Mouse (Mus musculus) ES-Bruce4 (cell line): ENCODE results near the gene Anks3. TPM values are rescaled to one million over a fixed set of nuclear protein-coding genes. Genes with fewer than 3 reads are reported as not detected.

ENCODE experiments used
- H3K27ac ChIP-seq: 2 replicates; pipeline ENCODE4 v1.5.1; 2012; ENCODE audit warnings: low read length, inconsistent platforms; ENCODE audit not compliant: insufficient read depth
- H3K27me3 ChIP-seq: 2 replicates; pipeline ENCODE4 v1.6.1; 2012; ENCODE audit warnings: mild to moderate bottlenecking, low read length, inconsistent platforms; ENCODE audit not compliant: control insufficient read depth, poor library complexity, insufficient read depth, severe bottlenecking
- H3K36me3 ChIP-seq: 2 replicates; pipeline ENCODE4 v1.6.1; 2012; ENCODE audit warnings: inconsistent platforms, mild to moderate bottlenecking, low read length, moderate library complexity; ENCODE audit not compliant: control insufficient read depth, poor library complexity, insufficient read depth, severe bottlenecking
- H3K4me1 ChIP-seq: one replicate; pipeline ENCODE4 v1.8.1; 2011; ENCODE audit warnings: low read length; ENCODE audit not compliant: control insufficient read depth, insufficient read depth
- H3K4me3 ChIP-seq: 2 replicates; pipeline ENCODE4 v1.5.1; 2011; ENCODE audit warnings: low read depth, mild to moderate bottlenecking, low read length
- H3K9ac ChIP-seq: 2 replicates; pipeline ENCODE4 v1.6.1; 2012; ENCODE audit warnings: low read depth, mild to moderate bottlenecking, inconsistent platforms; ENCODE audit not compliant: poor library complexity, severe bottlenecking
- H3K9me3 ChIP-seq: replicated peaks from 2 replicates; pipeline ENCODE4 v1.6.1; 2012; ENCODE audit warnings: mild to moderate bottlenecking, low read length, inconsistent platforms; ENCODE audit not compliant: control insufficient read depth, poor library complexity, insufficient read depth, severe bottlenecking
- CTCF ChIP-seq: IDR thresholded peaks from one replicate; pipeline ENCODE4 v1.8.1; 2011; ENCODE audit warnings: low read depth, low read length
- EP300 ChIP-seq: IDR thresholded peaks from 2 replicates; pipeline ENCODE4 v1.6.1; 2011; ENCODE audit warnings: low read depth, low read length; ENCODE audit not compliant: insufficient read depth
- POLR2A ChIP-seq: IDR thresholded peaks from one replicate; pipeline ENCODE4 v1.8.1; 2011; ENCODE audit warnings: low read length; ENCODE audit not compliant: insufficient read depth
- polyA plus RNA-seq: library from polyadenylated mRNA; stranded (reverse); fragments of >200 nt; gene quantifications from 2 replicates; pipeline ENCODE4 v1.2.4, GENCODE M21; 2011; ENCODE audit warnings: low read depth; ENCODE audit not compliant: missing spikeins, insufficient read depth, insufficient read length

Anks3 gene
- polyA plus RNA-seq, 1 experiment, result 28.4 TPM

DNA sequence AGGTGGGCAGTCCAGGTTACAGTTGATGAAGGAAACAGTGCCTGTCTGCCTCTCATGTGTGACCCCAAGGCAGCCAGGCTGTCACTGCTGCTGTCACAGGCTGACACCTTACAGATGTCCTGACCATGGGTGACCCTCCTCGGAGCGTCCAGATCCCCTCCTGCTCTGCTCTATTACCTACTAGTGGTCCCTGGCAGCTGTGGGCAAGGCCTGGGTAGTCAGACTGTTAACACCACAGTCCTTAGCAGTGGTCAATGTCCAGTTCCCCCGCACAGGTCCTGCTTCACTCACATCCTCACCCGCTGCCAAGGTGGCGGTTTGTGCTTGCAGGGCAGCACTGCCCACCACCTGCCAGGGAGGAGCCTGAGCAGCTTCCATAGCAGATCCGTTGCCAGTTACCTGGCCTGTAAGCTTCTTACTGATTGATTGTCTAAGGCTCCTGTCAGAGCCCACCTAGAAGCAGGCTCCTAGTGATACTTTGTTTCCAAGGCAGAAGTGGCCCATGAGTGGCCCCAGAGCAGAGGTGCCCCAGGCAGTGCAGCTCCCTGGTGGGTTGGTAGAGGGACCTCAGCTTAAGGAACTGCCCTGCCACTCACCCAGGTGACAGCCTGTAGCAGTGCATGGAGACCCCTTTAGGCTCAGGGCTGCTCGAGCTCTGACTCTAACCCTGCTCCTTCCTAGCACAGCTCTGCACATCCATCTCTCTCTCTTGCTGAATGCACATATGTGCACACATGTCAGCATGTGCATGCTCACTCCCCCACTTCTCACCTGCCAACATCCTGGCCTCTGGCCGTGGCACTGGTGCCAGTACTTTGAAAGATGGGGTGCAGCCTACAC lies 26.4 kb downstream of the Anks3 start:
- Histone ChIP-seq H3K9me3 (no peaks in the 10 kb centered on the region), H3K9ac (no peak overlapping the region), H3K36me3 (0 out of 2 replicates have a peak, but pooled peaks cover 2% of the 10 kb centered on the region), H3K4me3 (no peak overlapping the region), H3K4me1 (no peaks in the 10 kb centered on the region), H3K27me3 (no peaks in the 10 kb centered on the region), H3K27ac (no peak overlapping the region)
- TF ChIP-seq CTCF (no peak), POLR2A (no peak), EP300 (no peak)

DNA sequence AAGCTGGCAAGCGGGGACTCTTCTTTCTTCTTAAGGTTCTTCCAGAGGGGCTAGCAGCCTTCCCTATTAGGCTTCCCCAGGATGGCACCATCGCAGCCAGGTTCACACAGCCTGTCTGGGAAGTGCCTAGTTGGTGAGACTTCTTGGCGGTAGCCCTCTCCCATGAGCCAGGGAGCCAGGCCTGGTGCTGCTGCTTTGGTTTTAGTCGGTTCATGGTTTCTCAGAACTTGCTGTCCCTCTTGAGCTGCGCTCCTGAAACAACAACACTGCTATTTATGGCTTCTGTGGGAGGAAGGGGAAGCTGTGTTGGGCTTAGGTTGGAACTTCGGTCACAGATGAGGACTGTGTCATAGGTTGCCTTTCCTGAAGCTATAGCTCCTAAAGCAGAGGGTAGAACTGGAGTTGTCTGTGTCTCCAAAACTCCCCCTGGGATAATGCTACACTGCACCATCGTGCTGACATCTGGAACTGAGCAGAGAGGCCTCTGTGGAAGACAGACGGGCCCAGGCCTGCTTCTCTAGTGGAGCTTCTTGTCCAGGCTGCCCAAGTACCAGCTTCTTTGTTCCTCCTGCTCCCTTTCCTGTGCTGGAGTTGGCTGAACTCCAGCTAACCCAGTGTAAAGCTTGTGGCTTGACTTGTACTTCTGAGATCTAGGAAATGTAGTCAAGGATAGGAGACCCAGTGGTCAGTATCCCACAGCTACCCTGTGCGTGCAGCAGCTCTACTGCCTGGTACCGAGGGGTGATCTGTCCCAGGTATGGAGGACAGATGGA lies 27.9 kb downstream of the Anks3 start:
- Histone ChIP-seq H3K27ac (no peak overlapping the region), H3K36me3 (no peaks in the 10 kb centered on the region)

GRCm38 (mm10) chr16:4935430-4935829 lies 28.6 kb downstream of the Anks3 start:
- Histone ChIP-seq H3K27me3 (no peaks in the 10 kb centered on the region), H3K27ac (no peak overlapping the region), H3K4me3 (no peak overlapping the region), H3K4me1 (no peaks in the 10 kb centered on the region), H3K9me3 (no peaks in the 10 kb centered on the region), H3K36me3 (no peaks in the 10 kb centered on the region), H3K9ac (no peak overlapping the region)
- TF ChIP-seq EP300 (no peak), CTCF (no peak), POLR2A (no peak)

More for the DNA sequence above, 27.9 kb downstream of the Anks3 start:
- Histone ChIP-seq H3K9ac (no peak overlapping the region), H3K27me3 (no peaks in the 10 kb centered on the region), H3K4me3 (no peak overlapping the region), H3K4me1 (no peaks in the 10 kb centered on the region), H3K9me3 (no peaks in the 10 kb centered on the region)
- TF ChIP-seq CTCF (no peak), POLR2A (no peak), EP300 (no peak)

DNA sequence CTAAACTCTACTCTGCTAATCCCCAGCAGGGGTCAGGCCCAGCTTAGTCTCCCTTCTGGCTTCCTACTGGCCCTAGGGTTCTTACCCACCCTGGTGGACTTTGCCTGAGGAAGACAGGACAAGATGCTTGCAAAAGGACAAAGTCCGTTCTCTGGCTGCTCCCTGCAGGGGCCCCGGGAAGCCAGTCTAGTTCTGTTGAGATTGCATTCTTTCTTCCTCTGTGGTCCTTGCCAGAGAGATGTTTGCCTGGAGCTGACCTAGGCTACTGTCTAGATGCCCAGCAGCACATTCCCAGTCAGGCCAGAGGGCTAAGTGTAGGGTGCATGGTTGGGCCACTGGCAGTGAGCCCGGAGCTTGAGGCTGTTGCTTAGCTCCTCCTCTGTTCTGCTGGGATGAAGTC lies 31.6 kb downstream of the Anks3 start:
- no peaks in the 10 kb centered on the region for H3K36me3 ChIP-seq
- H3K4me3 ChIP-seq, result no peak overlapping the region
- TF ChIP-seq EP300 (no peak), CTCF (no peak), POLR2A (no peak)
- H3K9me3 ChIP-seq, result no peaks in the 10 kb centered on the region
- H3K9ac ChIP-seq, result no peak overlapping the region
- no peak overlapping the region for H3K27ac ChIP-seq
- H3K4me1 ChIP-seq, result no peaks in the 10 kb centered on the region
- H3K27me3 ChIP-seq, result no peaks in the 10 kb centered on the region

GRCm38 (mm10) chr16:4928474-4928873 lies 35.5 kb downstream of the Anks3 start:
- H3K4me1 ChIP-seq, result no peaks in the 10 kb centered on the region
- no peaks in the 10 kb centered on the region for H3K9me3 ChIP-seq
- no peaks in the 10 kb centered on the region for H3K36me3 ChIP-seq
- TF ChIP-seq CTCF, result no peak
- no peak for TF ChIP-seq POLR2A
- no peak for TF ChIP-seq EP300
- no peak overlapping the region for H3K27ac ChIP-seq
- H3K27me3 ChIP-seq, result no peaks in the 10 kb centered on the region
- no peak overlapping the region for H3K4me3 ChIP-seq
- no peak overlapping the region for H3K9ac ChIP-seq

DNA sequence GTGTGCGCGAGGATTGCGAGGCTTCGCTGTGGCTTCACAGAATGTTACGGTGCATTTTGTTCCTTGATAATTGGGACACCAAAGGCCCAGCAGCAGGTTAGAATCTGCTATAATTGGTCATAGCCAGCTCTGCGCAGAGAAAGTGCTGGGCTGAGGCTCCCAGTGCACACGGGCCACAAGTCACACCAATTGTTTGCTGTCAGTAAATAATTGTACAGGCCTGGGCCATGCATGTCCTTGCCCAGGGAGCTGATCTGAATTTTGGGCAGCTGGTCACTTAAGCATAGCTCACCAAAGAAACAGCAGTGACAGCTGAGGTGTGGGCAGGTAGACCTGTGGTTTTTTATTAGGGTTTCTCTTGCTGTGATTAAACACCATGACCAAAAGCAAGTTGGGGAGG lies 36.0 kb downstream of the Anks3 start:
- no peak overlapping the region for H3K4me3 ChIP-seq
- no peaks in the 10 kb centered on the region for H3K36me3 ChIP-seq
- H3K4me1 ChIP-seq, result no peaks in the 10 kb centered on the region
- no peak for TF ChIP-seq POLR2A
- no peak for TF ChIP-seq EP300
- TF ChIP-seq CTCF, result no peak
- H3K27ac ChIP-seq, result no peak overlapping the region
- no peak overlapping the region for H3K9ac ChIP-seq
- H3K9me3 ChIP-seq, result no peaks in the 10 kb centered on the region
- no peaks in the 10 kb centered on the region for H3K27me3 ChIP-seq
